Mouse (Mus musculus) embryo, embryonic 10.5 days (tissue): ENCODE results near the gene Gtf2i.

Experiments used
- DNase-seq: peaks from one replicate; pipeline ENCODE4 v3.0.0-alpha.2; 2015; ENCODE audit warnings: low spot score

Gene Gtf2i

DNA sequence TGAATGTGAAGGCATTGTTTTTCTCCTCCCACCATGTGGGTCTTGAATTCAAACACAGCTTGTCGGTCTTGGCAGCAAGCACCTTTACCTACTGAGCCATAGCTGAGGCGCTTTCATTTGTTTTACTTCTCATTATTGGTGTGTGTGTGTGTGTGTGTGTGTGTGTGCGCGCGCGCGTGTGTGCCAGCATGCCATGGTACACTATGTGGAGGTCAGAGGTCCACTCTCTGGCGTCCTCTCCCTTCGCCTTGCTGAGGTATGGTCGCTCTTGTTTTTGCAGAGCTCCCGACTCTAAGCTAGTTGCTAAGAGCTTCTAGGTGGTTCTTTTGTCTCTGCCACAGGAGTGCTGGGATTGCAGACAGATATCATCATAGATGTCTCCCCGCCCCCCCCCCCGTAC is 7.8 kb upstream of the Gtf2i start:
- DNase-seq: no peak

GRCm38 (mm10) chr5:134321699-134322098 is 7.1 kb upstream of the Gtf2i start:
- DNase-seq: no peak

GRCm38 (mm10) chr5:134318903-134319302 is 4.3 kb upstream of the Gtf2i start:
- no peak for DNase-seq

- DNase-seq: no peak
Measured at GRCm38 (mm10) chr5:134316721-134317120, 2.2 kb upstream of the Gtf2i start.

DNA sequence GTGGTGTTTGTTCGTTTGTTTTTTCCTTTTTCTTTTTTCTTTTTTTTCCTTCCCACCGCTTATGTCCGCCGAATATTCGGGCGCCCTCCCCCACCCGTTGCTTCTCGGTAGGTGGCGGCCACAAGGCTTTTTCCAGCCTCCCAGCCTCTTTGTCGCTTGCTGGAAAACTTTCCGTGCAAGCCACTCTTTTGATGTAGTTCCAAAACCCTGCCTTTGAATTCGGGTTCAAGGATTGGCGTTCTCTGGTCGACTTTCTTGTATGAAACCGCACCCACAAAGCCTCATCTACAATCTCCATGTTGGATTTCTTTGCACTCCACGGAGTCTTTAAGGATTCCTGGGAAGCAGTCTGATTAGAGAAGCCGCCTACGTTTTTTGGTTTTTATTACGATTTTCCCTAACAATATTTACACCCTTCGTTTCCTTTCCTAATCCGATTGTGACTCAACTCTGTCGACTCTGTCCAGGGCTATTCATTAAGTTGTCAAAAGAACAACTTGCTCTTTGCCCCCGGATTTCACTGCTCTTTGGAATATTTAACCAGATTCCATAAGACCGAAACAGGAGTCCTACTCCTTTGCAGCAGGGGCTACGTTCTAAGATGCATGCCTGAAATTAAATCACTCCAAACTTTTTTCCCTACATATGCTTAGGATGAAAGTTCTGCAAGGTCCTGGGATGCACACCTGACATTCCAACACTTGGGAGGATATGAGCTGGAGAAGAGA is 1.2 kb upstream of the Gtf2i start:
- DNase-seq: peak; percentile 79

- DNase-seq: no peak
Measured at GRCm38 (mm10) chr5:134314068-134314674, 389 bp downstream of the Gtf2i start.

DNA sequence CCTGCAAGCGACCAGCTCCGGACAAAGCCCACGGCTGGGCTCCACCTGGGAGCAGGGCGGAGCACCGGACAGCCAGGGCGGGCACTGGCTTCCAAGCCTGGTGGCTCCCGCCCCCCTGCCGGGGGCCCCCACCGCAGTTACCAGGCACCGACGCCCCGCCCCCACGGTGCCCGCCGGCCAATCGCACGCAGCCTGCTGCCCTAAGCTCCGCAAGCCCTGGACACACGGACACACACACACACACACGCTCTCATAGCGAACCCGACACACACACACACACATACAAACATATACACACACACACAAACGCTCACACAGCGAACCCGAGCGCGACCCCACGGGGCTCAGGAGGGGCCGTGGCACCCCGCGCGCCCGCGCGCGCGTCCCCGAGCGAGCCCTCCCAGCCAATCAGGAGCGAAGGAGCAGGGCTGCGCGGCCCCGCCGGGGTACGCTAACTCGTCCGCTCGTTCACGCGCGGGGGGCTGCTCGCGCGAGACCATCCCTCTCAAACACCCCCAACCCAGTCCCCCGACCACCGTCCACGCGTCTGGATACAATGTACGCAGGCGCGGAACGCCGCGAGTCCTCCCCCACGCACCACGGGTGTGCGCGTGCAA is 1.0 kb downstream of the Gtf2i start:
- DNase-seq: peak; percentile 96

DNA sequence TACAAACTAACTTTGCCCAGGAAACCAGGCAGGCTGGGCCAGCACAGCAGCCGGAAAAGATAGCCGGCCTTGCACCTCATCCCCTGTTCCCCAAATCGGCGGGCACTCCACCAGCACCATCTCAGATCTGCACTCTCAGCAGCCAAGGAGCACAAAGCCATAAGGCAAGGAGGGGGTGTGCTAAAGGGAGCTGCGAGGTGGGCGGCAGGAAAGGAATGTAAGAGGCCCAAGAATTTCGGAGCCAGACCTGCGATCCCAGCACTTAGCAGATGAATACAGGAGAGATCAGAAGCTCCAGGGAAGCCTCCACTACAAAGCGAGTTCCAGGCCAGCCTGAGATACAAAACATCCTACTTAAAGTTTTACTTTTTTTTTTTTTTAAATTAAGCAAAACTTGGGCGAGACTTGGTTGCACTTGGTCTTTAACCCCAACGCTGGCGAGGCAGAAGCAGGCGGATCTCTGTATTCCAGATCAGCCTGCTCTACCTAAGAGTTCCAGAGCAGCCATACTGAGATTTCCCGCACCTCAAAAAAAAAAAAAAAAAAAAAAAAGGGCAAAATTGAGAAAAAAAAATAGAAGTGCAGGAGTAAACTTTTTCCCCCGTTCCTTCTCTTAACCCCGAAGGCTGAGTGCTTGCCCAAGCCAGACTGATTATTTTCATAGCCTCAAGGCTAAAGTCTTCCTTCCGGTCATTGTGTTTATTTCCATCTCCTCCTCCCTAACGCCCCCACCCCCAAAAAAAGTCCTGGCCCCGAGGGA is 1.7 kb downstream of the Gtf2i start:
- peak; percentile 62 for DNase-seq

DNA sequence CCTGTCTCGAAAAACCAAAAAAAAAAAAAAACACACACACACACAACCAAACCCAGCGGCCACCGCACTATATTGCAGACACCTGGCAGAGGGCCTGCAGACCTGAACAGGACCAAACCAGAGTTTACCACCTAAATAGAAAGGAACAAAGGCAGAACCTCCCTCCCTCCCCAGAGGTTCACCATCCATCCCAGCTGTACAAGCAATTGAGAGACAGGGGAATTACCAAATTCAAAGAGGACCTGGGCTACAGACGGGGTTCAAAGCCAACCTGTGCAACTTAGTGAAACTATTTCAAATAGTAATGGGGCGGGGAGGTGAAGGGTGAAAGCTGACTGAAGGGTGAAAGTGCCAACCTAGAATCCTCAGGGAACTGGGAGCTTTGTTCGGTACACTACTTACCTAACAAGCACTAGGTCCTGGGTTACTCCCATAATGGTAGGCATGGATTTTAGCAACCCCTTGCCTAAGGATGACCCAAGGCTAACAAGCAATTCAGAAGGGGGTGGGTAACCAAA is 2.6 kb downstream of the Gtf2i start:
- no peak for DNase-seq

DNA sequence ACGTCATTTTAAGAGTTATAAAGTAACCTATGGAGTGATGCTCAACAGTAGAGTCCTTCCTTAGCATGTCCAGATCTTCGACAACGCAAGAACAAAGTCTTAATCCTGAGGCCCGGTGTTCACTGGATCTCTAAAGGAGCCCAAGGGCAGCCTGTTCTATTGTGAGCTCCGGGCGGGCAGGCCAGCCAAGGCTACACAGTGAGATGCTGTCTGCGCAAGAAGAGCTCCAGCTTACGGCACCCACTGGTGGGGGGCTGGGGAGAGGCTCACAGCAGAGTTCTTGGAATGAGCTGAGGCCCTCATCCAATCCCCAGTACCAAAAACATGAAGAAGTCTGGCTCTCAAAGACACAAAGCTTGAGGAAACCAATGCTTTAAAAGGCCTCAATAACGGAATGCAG is 4.4 kb downstream of the Gtf2i start:
- no peak for DNase-seq

DNA sequence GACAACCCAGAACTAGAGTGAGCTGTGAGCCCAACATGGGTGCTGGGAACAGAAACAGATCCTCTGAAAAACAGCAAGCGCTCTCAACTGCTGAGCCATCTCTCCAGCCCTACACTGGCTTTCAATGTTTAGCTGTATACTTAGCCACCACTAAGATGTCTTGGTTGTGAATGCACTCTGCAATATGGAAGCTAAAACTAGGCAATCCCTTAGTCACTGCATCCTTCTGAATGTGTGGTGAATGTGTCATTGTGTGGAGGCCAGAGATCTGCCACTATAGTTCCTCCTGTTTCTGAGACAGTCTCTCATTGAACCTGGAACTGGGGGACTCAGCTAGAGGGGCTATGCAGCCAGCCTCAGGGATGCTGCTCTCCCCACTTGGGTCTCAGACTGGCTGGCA is 5.2 kb downstream of the Gtf2i start:
- DNase-seq: no peak

DNA sequence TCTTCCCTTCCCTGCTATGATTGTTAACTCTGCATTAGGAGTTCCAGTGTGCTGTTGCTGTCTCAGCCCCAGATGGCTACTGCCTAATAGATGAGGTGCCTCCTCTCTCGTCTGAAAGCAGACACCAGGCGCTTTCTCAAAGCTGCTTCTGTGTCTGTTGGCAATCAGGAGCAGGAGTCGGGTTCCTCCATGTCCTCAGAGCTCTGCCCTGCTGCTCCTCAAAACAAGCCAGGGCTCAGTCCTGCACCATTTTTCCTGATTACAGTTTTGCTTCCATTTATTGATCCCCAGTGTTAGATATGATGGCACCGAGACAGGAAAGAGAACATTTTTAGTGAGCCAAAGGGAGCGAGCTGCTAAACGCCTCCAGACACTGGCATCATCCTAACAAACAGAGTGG is 9.9 kb downstream of the Gtf2i start:
- DNase-seq: no peak

DNA sequence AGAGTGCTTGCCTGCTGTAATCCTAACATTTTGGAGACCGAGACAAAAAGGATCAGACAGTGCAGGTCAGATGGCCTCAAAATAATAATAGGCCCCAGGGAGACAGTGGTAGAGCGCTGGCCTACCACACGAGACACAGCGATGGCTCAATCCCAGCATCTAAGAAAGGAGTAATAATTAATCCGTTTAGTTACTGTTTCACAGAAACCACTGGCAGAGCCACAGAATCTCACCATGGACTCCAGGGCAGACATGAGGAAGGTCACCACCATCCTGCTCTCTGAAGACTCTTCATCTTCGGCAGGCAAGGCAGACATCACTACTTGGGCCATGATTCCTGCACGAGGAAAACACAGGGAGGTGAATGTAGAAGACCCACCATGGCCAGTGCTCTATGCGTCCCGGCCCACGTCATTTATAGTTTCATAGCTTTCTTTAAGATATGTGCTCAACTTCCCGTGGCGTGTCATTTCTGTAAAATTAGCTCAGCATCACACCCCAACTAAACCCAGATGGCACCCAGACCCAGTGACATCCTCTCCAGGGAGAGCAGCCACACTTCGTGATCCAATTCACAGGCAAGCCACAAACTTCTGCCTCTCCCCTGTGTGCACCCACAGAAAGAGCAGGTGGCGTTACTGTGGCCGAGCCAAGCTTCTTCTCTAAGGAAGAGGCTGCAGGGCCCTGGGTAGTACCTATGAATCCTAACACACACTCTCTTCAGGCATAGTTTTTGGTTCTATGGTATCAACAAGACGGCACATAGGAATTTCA is 19.1 kb downstream of the Gtf2i start:
- no peak for DNase-seq

- DNase-seq: no peak
Measured at GRCm38 (mm10) chr5:134294606-134295005, 20.0 kb downstream of the Gtf2i start.

- DNase-seq: no peak
Measured at GRCm38 (mm10) chr5:134291096-134291495, 23.5 kb downstream of the Gtf2i start.

DNA sequence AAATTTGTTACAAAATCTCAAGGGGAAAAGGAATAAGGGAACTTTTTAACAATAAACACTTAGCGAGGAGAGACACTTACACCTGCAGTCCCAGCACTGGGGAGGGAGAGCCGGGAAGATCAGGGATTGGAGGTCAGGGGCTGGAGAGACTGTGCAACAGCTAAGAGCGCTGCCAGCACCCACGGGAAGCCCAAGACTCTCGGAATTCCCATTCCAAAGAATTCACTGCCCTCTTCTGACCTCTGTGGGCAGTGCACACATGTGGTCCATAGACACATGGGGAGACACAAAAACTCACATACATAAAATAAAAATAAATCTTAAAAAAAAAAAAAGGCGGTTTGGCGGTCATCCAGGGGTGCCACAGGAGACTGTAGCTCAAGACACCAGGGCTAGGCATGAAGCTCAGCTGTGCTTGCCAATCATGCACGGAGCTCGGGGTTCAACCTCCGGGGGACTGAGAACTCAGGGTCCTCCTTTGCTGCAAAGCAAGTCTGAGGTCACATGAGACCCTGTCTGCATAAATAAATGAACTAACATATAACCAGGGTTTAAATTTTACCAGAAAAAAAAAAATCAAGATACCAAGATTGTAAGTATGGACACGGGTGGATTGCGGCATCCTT is 24.5 kb downstream of the Gtf2i start:
- no peak for DNase-seq

DNA sequence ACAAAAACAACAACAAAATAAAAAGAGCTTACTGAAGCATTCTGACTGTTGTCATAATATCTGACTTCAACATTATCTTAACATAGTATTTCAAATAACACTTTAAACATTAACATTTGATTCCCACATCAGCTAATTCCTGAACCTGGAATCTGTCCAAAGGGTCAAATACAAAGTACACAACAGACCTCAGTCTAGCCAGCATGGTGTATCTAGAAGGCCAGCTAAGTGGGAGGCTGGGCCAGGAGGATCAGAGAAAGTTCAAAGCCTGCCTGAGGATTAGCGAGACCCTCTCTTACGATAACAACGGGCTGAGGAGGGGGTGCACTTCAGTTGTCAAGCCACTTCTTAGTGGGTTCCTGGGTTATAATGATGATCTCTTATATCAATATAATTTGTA is 26.5 kb downstream of the Gtf2i start:
- no peak for DNase-seq

DNA sequence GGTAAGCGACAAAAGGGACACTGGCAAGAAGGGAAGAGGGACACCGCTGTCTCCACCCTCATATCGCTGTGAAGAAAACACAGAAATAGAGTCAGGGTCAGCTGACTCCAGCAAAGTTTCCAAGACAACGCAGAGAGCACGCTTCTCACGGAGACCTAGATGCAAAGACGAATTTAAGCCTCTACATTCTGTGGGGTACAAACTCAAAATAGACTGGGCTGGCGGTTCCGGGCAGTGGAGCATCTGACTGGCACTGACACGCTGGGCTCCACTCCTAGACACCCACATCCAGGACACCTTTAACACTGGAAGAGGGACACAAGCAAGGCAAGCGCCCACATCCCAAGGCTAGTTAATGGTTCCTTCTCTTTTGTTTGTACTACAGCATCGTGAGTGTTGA is 29.6 kb downstream of the Gtf2i start:
- DNase-seq: no peak

DNA sequence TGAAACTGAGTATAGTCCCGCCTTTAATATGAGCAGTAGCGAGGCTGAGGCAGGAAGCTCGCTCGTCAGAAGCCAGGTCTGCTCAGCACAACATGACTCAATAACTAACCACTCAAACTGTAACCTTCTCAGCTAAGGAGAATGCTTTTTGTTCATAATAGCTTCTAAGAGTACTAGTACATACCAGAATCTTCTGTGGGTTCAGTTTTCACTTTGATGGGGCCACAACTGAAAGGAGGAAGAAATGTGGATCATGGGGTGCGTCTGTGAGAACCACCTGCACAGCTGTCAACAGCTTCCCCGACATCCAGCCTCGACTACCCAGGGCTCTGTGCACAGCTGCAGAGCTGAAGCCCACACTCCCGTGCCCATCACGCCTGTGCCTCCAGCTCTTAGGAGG is 32.0 kb downstream of the Gtf2i start:
- no peak for DNase-seq

GRCm38 (mm10) chr5:134282076-134282475 is 32.5 kb downstream of the Gtf2i start:
- no peak for DNase-seq

GRCm38 (mm10) chr5:134279371-134279770 is 35.2 kb downstream of the Gtf2i start:
- no peak for DNase-seq
